Mouse (Mus musculus) liver, postnatal 0 days (tissue): Measurements from ENCODE around the gene Fetub. TPM values are rescaled to one million over a fixed set of nuclear protein-coding genes. Genes with fewer than 3 reads are reported as not detected.

Experiments used
- ATAC-seq: fragments of 200-750 bp; cut with Nextera tagmentation; 2 replicates; pipeline ENCODE4 v1.8.0; 2017; ENCODE audit warnings: mild to moderate bottlenecking, moderate library complexity
- DNase-seq: peaks from one replicate; pipeline ENCODE4 v3.0.0-alpha.2; 2016
- H3K27ac ChIP-seq: fragments of 300-500 bp; sonication (generic); 2 replicates; pipeline ENCODE4 v1.5.1; 2014; ENCODE audit warnings: antibody characterized with exemption, moderate library complexity, mild to moderate bottlenecking, low read depth
- H3K27me3 ChIP-seq: fragments of 300-500 bp; sonication (generic); 2 replicates; pipeline ENCODE4 v1.6.1; 2014; ENCODE audit warnings: low read length, control low read depth, mixed read lengths; ENCODE audit not compliant: insufficient read depth
- H3K36me3 ChIP-seq: fragments of 300-500 bp; sonication (generic); replicated peaks from 2 replicates; pipeline ENCODE4 v1.6.1; 2014; ENCODE audit warnings: mild to moderate bottlenecking, control low read depth, low read length, moderate library complexity, mixed read lengths; ENCODE audit not compliant: insufficient read depth
- H3K4me1 ChIP-seq: fragments of 300-500 bp; sonication (generic); 2 replicates; pipeline ENCODE4 v1.6.1; 2014; ENCODE audit warnings: antibody characterized with exemption, mild to moderate bottlenecking, control low read depth; ENCODE audit not compliant: insufficient read depth
- H3K4me2 ChIP-seq: fragments of 300-500 bp; sonication (generic); 2 replicates; pipeline ENCODE4 v1.6.1; 2014; ENCODE audit warnings: low read depth, mild to moderate bottlenecking, low read length, moderate library complexity, mixed read lengths
- H3K4me3 ChIP-seq: fragments of 300-500 bp; sonication (generic); 2 replicates; pipeline ENCODE4 v1.5.1; 2014; ENCODE audit warnings: low read depth, low read length
- H3K9ac ChIP-seq: fragments of 300-500 bp; sonication (generic); replicated peaks from 2 replicates; pipeline ENCODE4 v1.6.1; 2014; ENCODE audit warnings: mild to moderate bottlenecking, moderate library complexity
- H3K9me3 ChIP-seq: fragments of 300-500 bp; sonication (generic); 2 replicates; pipeline ENCODE4 v1.6.1; 2016; ENCODE audit warnings: mild to moderate bottlenecking, control low read depth, low read length, mixed read lengths
- CTCF ChIP-seq: sonication (generic); IDR thresholded peaks from 2 replicates; pipeline ENCODE4 v1.5.1; 2016; ENCODE audit warnings: antibody characterized with exemption, low read depth
- EP300 ChIP-seq: IDR thresholded peaks from 2 replicates; pipeline ENCODE4 v1.6.1; 2016; ENCODE audit warnings: antibody characterized with exemption, low read depth, mild to moderate bottlenecking
- WGBS: fragments of 180-500 bp; shearing (Covaris S2); extraction: QIAGEN DNeasy Blood & Tissue Kit; methylation state at CpG from one replicate; pipeline ENCODE4 v1.1.7; 2014; ENCODE audit not compliant: insufficient replicate concordance; 5-methylcytosine and 5-hydroxymethylcytosine counted together
- polyA plus RNA-seq: library from polyadenylated mRNA; unstranded; fragments of >200 nt; fragmentation: Nextera tagmentation; extraction: Ambion mirVana; gene quantifications from 2 replicates; pipeline ENCODE4 v1.2.1, GENCODE M21; 2015

Fetub gene
- polyA plus RNA-seq, 1 experiment from 2014 or later = 578 TPM

- H3K36me3 ChIP-seq = 0 out of 2 replicates have a peak, but pooled peaks cover 4% of the 10 kb centered on the region
- ATAC-seq = peak; percentile 77
- no peak overlapping the region for H3K4me2 ChIP-seq
- no peaks in the 10 kb centered on the region for H3K9me3 ChIP-seq
- no peak overlapping the region for H3K27ac ChIP-seq
- no peak overlapping the region for H3K9ac ChIP-seq
- TF ChIP-seq EP300 = no peak
- TF ChIP-seq CTCF = no peak
- DNase-seq = no peak
- no peak overlapping the region for H3K4me3 ChIP-seq
- no peaks in the 10 kb centered on the region for H3K27me3 ChIP-seq
- H3K4me1 ChIP-seq = no peaks in the 10 kb centered on the region
Observed at GRCm38 (mm10) chr16:22963293-22963692, 45.2 kb downstream of the Fetub start.

- no peak overlapping the region for H3K9ac ChIP-seq
- 38% methylated on average over 1 of the region's 1 CpGs for WGBS
- no peak for ATAC-seq
- no peak overlapping the region for H3K27ac ChIP-seq
- no peaks in the 10 kb centered on the region for H3K9me3 ChIP-seq
- no peak overlapping the region for H3K4me3 ChIP-seq
- TF ChIP-seq EP300 = no peak
- TF ChIP-seq CTCF = no peak
- H3K4me1 ChIP-seq = no peaks in the 10 kb centered on the region
- no peaks in the 10 kb centered on the region for H3K36me3 ChIP-seq
- DNase-seq = no peak
- H3K27me3 ChIP-seq = no peaks in the 10 kb centered on the region
- no peak overlapping the region for H3K4me2 ChIP-seq
Observed at GRCm38 (mm10) chr16:22967383-22968030, 49.4 kb downstream of the Fetub start.

Other genes with a start within 250 kb of the Fetub start
- not detected in 2 replicates for gene Crygs, start 106.8 kb upstream of the Fetub start, polyA plus RNA-seq
- 13.7 and 14.6 TPM in 2 replicates for gene Tbccd1, start 60.7 kb upstream of the Fetub start, polyA plus RNA-seq
- gene Dnajb11, start 60.5 kb upstream of the Fetub start, polyA plus RNA-seq = 48.9 and 50.3 TPM in 2 replicates
- 25,564 and 27,060 TPM in 2 replicates for gene Ahsg, start 27.1 kb upstream of the Fetub start, polyA plus RNA-seq
- gene Hrg, start 32.7 kb downstream of the Fetub start, polyA plus RNA-seq = 443 and 542 TPM in 2 replicates
- gene Kng2, start 111.1 kb downstream of the Fetub start, polyA plus RNA-seq = 348 and 384 TPM in 2 replicates
- 5,182 and 5,316 TPM in 2 replicates for gene Kng1, start 139.5 kb downstream of the Fetub start, polyA plus RNA-seq
- 49.1 and 52.5 TPM in 2 replicates for gene Eif4a2, start 189.1 kb downstream of the Fetub start, polyA plus RNA-seq
- gene Rfc4, start 209.4 kb downstream of the Fetub start, polyA plus RNA-seq = 54.3 and 59.4 TPM in 2 replicates
- not detected in 2 replicates for gene Adipoq, start 228.2 kb downstream of the Fetub start, polyA plus RNA-seq